Mouse (Mus musculus): ENCODE data around the gene Marcksl1.

DNA sequence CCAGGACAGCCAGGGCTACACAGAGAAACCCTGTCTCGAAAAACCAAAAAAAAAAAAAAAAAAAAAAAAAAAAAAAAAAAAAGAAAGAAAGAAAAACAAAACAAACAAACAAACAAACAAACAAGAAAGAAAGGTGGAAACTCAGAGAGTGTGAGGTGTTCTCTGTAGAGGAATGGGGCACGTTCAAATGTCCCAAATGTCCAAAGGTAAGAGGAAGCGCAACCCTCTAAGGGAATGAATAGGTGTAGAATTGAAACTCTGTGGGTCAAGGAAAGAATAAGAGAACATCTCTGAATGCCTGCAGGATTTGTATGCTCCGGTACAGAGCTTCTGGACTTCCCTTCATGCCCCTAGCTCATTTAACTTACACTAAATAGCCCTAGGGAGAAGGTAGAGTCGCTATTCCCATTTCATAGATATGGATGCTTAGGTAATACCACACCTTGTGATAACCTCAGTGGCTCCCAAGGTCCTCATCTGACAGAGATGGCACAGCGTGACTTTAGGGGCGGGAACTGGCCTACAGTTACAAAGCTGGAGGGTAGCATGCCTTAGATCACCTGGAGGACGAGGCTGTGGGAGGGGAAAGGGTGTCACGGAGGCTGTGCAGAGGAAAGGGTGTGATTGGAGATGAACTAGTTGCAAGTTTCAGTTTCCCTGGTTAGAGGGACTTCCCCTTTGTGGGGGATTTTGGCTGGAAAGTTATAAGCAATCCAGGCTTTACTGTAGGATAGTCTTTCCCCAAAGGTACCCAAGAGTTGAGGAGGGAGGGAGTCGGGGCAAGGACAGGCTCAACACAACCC is 5.7 kb upstream of the Marcksl1 start:
- TF ChIP-seq POLR2A (IDR thresholded peaks at IDR 0.05; ENCODE audit: borderline replicate concordance, extremely low read depth, low read depth, low read length): no peak
- TF ChIP-seq CTCF (IDR thresholded peaks at IDR 0.05; ENCODE audit: insufficient read depth, low read length): no peak

Measured in lung, adult 2 months (tissue).